Comparison of ENCODE assay signal across 8 mouse cellular contexts in genomic region chr19:15035554-15035953, GRCm38 (mm10).
DNase-seq lines count a peak whose midpoint lies in the region; ATAC-seq and TF ChIP-seq lines count a peak whose summit lies in the region.

No protein-coding gene starts in this region.

- no peaks in the 10 kb centered on the region for H3K79me3 ChIP-seq in C2C12 (ENCODE audit: low read depth)

- TF ChIP-seq CTCF in C2C12 (IDR thresholded peaks at IDR 0.05; ENCODE audit: control insufficient read depth, insufficient read depth, insufficient read length): peak; percentile 58

- peak; percentile 46 for DNase-seq in R1 (ENCODE audit: low read depth, low spot score)
- DNase-seq in cerebellum, postnatal 4 days (ENCODE audit: low spot score in 2 of 2): peak; percentile 40 to 77
- DNase-seq in gastrocnemius, postnatal 4 days (ENCODE audit: low spot score in 2 of 2): peak; percentile 40 to 65
- peak; percentile 40 for DNase-seq in large intestine, adult 2 months (ENCODE audit: low read depth, low spot score)
- peak; percentile 76 for DNase-seq in lung, postnatal 10 days
- DNase-seq in right cerebral cortex, postnatal 10 days (ENCODE audit: low spot score in 2 of 2): peak; percentile 65 to 83

- H3ac ChIP-seq in C2C12 (ENCODE audit: control insufficient read depth, insufficient read length, low read depth): no peak overlapping the region

- no peak for ATAC-seq in erythroblast, adult 5-6 weeks (replicated peaks; ENCODE audit: low FRiP score, poor library complexity, severe bottlenecking)

- WGBS in large intestine, adult 2 months: 2% methylated on average over 3 of the region's 3 CpGs

- no peak overlapping the region for H3K4me3 ChIP-seq in C2C12 (ENCODE audit: insufficient read depth, poor library complexity, severe bottlenecking)

- H3K79me2 ChIP-seq in C2C12 (ENCODE audit: control insufficient read depth, insufficient read depth): no peaks in the 10 kb centered on the region

- no peaks in the 10 kb centered on the region for H3K27me3 ChIP-seq in C2C12 (ENCODE audit: control insufficient read depth, insufficient read depth, insufficient read length)

- no peaks in the 10 kb centered on the region for H3K36me3 ChIP-seq in C2C12 (ENCODE audit: control insufficient read depth, insufficient read depth)

TF ChIP-seq in C2C12, 6 proteins besides CTCF, POLR2A, EP300 and RAD21:
- TF ChIP-seq MYOD1 (IDR thresholded peaks at IDR 0.05; ENCODE audit: control insufficient read depth, insufficient read length, low read depth) (no peak), MYOG (IDR thresholded peaks at IDR 0.05; ENCODE audit: control insufficient read depth, extremely low read depth, insufficient read length) (no peak), USF1 (IDR thresholded peaks at IDR 0.05; ENCODE audit: low read depth) (no peak), FOSL1 (IDR thresholded peaks at IDR 0.05; ENCODE audit: insufficient read depth, low read length, poor library complexity, severe bottlenecking) (no peak), CEBPB (IDR thresholded peaks at IDR 0.05; ENCODE audit: low read depth) (no peak), MAX (IDR thresholded peaks at IDR 0.05) (no peak)
TF ChIP-seq in C2C12: peak in this region for 0.
